Mouse (Mus musculus) thymus, adult 2 months (tissue): ENCODE measurements around the gene Ror1. TPM values are rescaled to one million over a fixed set of nuclear protein-coding genes. Genes with fewer than 3 reads are reported as not detected.

Source experiments
- DNase-seq: peaks from one replicate; pipeline ENCODE4 v3.0.0; 2021
- H3K27ac ChIP-seq: fragments of 200-500 bp; 2 replicates; pipeline ENCODE4 v1.5.1; 2012; ENCODE audit warnings: low read length, control low read depth; ENCODE audit not compliant: control insufficient read depth, insufficient read depth
- H3K27me3 ChIP-seq: fragments of 200-500 bp; 2 replicates; pipeline ENCODE4 v1.6.1; 2012; ENCODE audit warnings: mild to moderate bottlenecking, low read length, moderate library complexity, mixed read lengths; ENCODE audit not compliant: control insufficient read depth, insufficient read depth
- H3K36me3 ChIP-seq: fragments of 200-500 bp; 2 replicates; pipeline ENCODE4 v1.6.1; 2012; ENCODE audit warnings: mild to moderate bottlenecking, low read length, moderate library complexity; ENCODE audit not compliant: control insufficient read depth, insufficient read depth
- H3K4me1 ChIP-seq: fragments of 200-500 bp; replicated peaks from 2 replicates; pipeline ENCODE4 v1.6.1; 2012; ENCODE audit warnings: low read length; ENCODE audit not compliant: control insufficient read depth, insufficient read depth
- H3K4me3 ChIP-seq: fragments of 200-500 bp; 2 replicates; pipeline ENCODE4 v1.5.1; 2012; ENCODE audit warnings: mild to moderate bottlenecking, low read length, control low read depth, moderate library complexity; ENCODE audit not compliant: control insufficient read depth, insufficient read depth
- CTCF ChIP-seq: fragments of 200-500 bp; IDR thresholded peaks from 2 replicates; pipeline ENCODE4 v1.5.1; 2012; ENCODE audit warnings: mild to moderate bottlenecking, control low read depth, low read length, moderate library complexity, borderline replicate concordance; ENCODE audit not compliant: control insufficient read depth, poor library complexity, insufficient read depth; ENCODE audit errors: extremely low read depth
- POLR2A ChIP-seq: fragments of 200-500 bp; IDR thresholded peaks from 2 replicates; pipeline ENCODE4 v1.6.1; 2012; ENCODE audit warnings: mild to moderate bottlenecking, low read length, control low read depth, moderate library complexity; ENCODE audit not compliant: control insufficient read depth, poor library complexity, insufficient read depth; ENCODE audit errors: extremely low read depth
- WGBS: fragments of 180-500 bp; shearing (Covaris S2); methylation state at CpG from one replicate; pipeline ENCODE4 v1.1.7; 2018; 5-methylcytosine and 5-hydroxymethylcytosine counted together
- polyA plus RNA-seq: library from polyadenylated mRNA; depleted of rRNA; stranded (reverse); fragments of >200 nt; gene quantifications from 2 replicates; pipeline ENCODE4 v1.2.3, GENCODE M21; 2012

Ror1 gene
- polyA plus RNA-seq, 1 experiment: 0.84 TPM

DNA sequence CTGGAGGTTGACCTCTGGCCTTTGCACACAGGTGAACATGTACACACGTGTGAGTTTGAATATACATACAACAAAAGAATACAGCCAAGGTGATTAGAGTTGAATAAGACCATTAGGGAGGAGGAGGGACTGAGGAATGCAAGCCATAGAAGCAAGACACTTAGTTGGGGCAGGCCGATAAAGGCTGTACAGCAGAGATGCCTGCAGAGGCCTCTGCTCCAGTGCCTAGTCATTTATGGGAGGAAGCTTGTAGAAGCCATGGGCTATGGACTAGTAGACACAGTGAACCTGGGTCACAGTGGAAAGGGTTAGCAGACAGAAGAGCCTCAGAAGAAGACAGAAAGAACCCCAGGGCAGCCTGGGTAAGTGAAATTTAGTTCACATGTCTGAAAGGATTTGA, 155.7 kb downstream of the Ror1 start:
- no peak overlapping the region for H3K27ac ChIP-seq
- 83% methylated on average over 2 of the region's 2 CpGs for WGBS
- no peak for DNase-seq
- no peak overlapping the region for H3K4me3 ChIP-seq
- no peaks in the 10 kb centered on the region for H3K27me3 ChIP-seq
- no peaks in the 10 kb centered on the region for H3K36me3 ChIP-seq
- TF ChIP-seq CTCF (no peak), POLR2A (no peak)
- no peaks in the 10 kb centered on the region for H3K4me1 ChIP-seq

DNA sequence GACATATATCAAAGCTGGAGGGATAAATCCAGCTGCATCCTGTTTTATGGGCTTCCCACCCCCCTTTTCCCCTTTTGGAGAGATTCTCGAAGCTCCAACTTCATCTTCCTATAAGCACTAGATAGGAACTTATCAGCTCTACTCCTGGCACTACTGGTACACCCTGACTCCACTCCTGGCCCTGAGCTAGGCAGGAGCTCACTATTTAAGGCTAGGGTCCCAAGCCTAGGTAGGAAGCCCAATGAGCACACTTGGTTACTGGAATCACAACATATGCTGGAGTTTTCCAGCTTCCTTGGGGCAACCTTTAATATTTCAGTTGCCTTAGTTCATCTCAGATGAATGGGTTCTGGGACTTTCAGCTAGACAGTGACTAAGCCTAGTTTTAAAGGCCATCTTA, 156.5 kb downstream of the Ror1 start:
- Histone ChIP-seq H3K36me3 (no peaks in the 10 kb centered on the region), H3K4me1 (no peaks in the 10 kb centered on the region), H3K4me3 (no peak overlapping the region), H3K27ac (no peak overlapping the region), H3K27me3 (no peaks in the 10 kb centered on the region)
- WGBS: 27% methylated on average over 1 of the region's 1 CpGs
- no peak for TF ChIP-seq CTCF
- TF ChIP-seq POLR2A: no peak
- DNase-seq: no peak

DNA sequence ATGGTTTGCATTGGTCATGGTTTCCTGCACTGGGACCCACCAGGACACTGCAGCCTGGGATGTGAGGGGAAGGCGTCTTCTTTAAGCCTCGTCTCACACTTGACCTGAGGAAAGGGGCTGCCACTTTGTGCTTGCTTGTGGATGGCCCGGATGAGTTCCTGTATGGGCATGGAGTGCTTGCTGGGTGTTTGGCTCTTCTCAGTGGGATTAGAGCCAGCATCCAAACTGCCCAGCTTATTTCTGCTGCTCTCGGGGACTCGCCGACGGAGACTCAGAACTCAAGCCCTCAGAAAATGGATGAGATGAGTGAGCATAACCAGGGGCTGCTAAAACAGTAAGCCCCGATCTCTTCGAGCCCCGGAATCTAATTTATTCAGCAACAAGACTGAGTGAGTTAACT, 157.1 kb downstream of the Ror1 start:
- no peak overlapping the region for H3K4me3 ChIP-seq
- WGBS: 94% methylated on average over 10 of the region's 10 CpGs
- H3K36me3 ChIP-seq: no peaks in the 10 kb centered on the region
- H3K4me1 ChIP-seq: no peaks in the 10 kb centered on the region
- no peak overlapping the region for H3K27ac ChIP-seq
- no peak for TF ChIP-seq CTCF
- no peak for TF ChIP-seq POLR2A
- DNase-seq: no peak
- no peaks in the 10 kb centered on the region for H3K27me3 ChIP-seq

DNA sequence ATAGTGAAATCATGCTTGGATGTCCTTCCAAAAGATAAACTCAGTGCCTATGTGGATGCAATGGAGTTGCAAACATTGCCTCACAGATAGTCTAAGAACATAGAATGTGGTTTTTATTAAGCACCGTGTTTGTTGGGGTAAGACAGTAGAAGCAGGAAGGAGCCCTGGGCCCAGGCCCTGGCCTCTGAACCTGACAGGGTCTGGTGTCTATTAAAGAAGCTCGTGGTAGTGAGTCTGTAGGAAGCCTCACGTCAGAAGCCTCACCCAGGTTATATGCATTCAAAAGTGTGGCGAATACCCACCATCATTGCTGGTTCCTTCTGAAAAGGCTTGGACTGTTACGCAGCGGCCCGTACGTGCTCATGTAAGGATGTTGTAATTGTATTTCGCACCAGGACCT, 157.8 kb downstream of the Ror1 start:
- H3K4me3 ChIP-seq: no peak overlapping the region
- H3K27me3 ChIP-seq: no peaks in the 10 kb centered on the region
- no peak overlapping the region for H3K27ac ChIP-seq
- no peaks in the 10 kb centered on the region for H3K36me3 ChIP-seq
- no peaks in the 10 kb centered on the region for H3K4me1 ChIP-seq
- no peak for DNase-seq
- WGBS: 87% methylated on average over 9 of the region's 9 CpGs
- TF ChIP-seq CTCF (no peak), POLR2A (no peak)

DNA sequence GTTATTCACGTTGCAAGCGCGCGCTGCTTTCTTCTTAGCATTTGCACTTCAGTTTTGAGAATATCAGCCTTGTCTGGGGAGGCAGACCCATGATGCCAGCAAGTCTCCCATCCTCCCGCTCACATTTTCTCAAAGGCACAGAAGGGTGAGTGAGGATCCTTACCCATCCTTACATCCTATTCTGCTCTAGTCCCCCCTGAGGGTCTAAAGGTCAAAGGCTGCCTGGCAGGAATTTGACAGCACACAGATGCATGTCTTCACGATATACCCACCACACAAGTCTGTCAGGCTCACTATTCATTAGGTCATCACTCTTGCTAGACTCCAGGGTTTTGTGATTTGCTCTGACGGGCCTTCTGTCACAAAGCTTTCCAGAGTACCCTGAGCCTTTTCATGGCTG, 158.2 kb downstream of the Ror1 start:
- Histone ChIP-seq H3K36me3 (no peaks in the 10 kb centered on the region), H3K27ac (no peak overlapping the region)
- WGBS: 97% methylated on average over 7 of the region's 7 CpGs

DNA sequence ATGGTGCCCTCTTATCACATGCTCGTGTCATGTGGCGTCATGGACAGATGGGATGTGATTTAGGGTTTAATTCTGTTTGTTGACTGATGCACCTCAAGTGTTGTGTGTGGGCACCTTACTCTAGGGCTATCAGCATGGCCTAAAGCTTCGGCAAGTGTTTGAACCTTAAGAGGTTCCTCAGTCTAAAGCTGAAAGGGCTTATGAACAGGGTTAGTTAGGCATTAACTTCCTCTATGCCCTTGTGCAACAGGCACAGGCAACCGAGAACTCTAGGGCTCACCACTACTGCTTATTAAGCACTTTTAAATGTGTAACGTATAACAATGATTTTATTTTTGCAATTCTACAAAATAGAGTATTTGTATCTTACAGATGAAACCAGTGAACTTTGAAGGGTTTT, 162.9 kb downstream of the Ror1 start:
- Histone ChIP-seq H3K36me3 (no peaks in the 10 kb centered on the region), H3K4me1 (no peaks in the 10 kb centered on the region), H3K4me3 (no peak overlapping the region), H3K27ac (no peak overlapping the region), H3K27me3 (no peaks in the 10 kb centered on the region)
- no peak for DNase-seq
- WGBS: 84% methylated on average over 5 of the region's 5 CpGs
- TF ChIP-seq CTCF (no peak), POLR2A (no peak)

More for the DNA sequence above, 158.2 kb downstream of the Ror1 start:
- H3K4me1 ChIP-seq: no peaks in the 10 kb centered on the region
- no peak for DNase-seq
- TF ChIP-seq CTCF: no peak
- no peak for TF ChIP-seq POLR2A
- H3K27me3 ChIP-seq: no peaks in the 10 kb centered on the region
- H3K4me3 ChIP-seq: no peak overlapping the region

DNA sequence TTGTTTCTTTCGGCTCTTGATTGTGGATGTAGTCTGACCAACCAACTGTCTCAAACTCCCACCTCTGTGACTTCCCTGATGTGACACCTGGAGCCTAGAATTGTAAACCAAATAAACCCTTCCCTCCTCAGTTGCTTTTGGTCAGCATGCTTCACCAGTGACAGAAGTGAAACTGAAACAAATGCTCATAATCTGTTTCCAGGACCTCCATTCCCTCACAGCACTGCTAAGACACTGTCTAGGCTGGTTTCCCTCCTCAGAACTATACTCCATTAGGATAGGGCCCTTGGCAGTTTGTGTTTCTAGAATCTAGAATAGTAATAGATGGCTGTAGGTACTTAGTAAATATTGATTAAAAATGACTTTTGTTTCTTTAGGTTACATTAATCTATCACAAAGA, 168.3 kb downstream of the Ror1 start:
- WGBS: 100% methylated on average over 1 of the region's 1 CpGs
- Histone ChIP-seq H3K4me3 (no peak overlapping the region), H3K4me1 (no peaks in the 10 kb centered on the region), H3K27ac (no peak overlapping the region), H3K36me3 (no peaks in the 10 kb centered on the region), H3K27me3 (no peaks in the 10 kb centered on the region)
- no peak for DNase-seq
- TF ChIP-seq POLR2A (no peak), CTCF (no peak)
